Comparison of ENCODE assay signal across 18 mouse cellular contexts in genomic region chr14:47805202-47805601, GRCm38 (mm10).
DNase-seq lines count a peak whose midpoint lies in the region; ATAC-seq lines count a peak whose summit lies in the region.
"Had no signal": no experiment of that assay in that cellular context is flagged by ENCODE, and none has a peak within 500 bp of the region (broad histone marks: within the 10 kb centered on the region; RNA-seq: fewer than 3 reads in every experiment).

No protein-coding gene starts in this region.

- H3K36me3 ChIP-seq in forebrain, embryonic 11.5 days (ENCODE audit: control insufficient read depth, insufficient read depth, low read length): no peaks in the 10 kb centered on the region
- H3K36me3 ChIP-seq in forebrain, embryonic 13.5 days (ENCODE audit: poor library complexity, severe bottlenecking): no peaks in the 10 kb centered on the region
- no peaks in the 10 kb centered on the region for H3K36me3 ChIP-seq in limb, embryonic 11.5 days (ENCODE audit: control insufficient read depth, insufficient read depth, low read length)
- no peaks in the 10 kb centered on the region for H3K36me3 ChIP-seq in limb, embryonic 10.5 days
- H3K36me3 ChIP-seq in limb, embryonic 13.5 days: no peaks in the 10 kb centered on the region
- H3K36me3 ChIP-seq: embryonic facial prominence, embryonic 15.5 days; lung, embryonic 15.5 days had no signal

- peaks cover 9% of the 10 kb centered on the region; the same call in 1 of the 2 replicates for H3K4me1 ChIP-seq in forebrain, embryonic 11.5 days (replicated peaks; ENCODE audit: control insufficient read depth, insufficient read depth, low read length)
- peaks cover 32% of the 10 kb centered on the region for H3K4me1 ChIP-seq in forebrain, embryonic 13.5 days
- H3K4me1 ChIP-seq in limb, embryonic 11.5 days (ENCODE audit: control insufficient read depth, insufficient read depth, low read length): no peaks in the 10 kb centered on the region
- peaks cover 16% of the 10 kb centered on the region for H3K4me1 ChIP-seq in limb, embryonic 10.5 days
- peaks cover 11% of the 10 kb centered on the region for H3K4me1 ChIP-seq in limb, embryonic 13.5 days
- H3K4me1 ChIP-seq: megakaryocyte, embryonic 14.5 days had no signal

- 82% methylated on average over 1 of the region's 1 CpGs for WGBS in forebrain, embryonic 11.5 days
- 92% methylated on average over 1 of the region's 1 CpGs for WGBS in forebrain, embryonic 13.5 days
- WGBS in limb, embryonic 11.5 days: 83% methylated on average over 1 of the region's 1 CpGs
- WGBS in limb, embryonic 10.5 days: 74% methylated on average over 1 of the region's 1 CpGs
- 50% methylated on average over 1 of the region's 1 CpGs for WGBS in limb, embryonic 13.5 days

- no peak overlapping the region for H3K9ac ChIP-seq in forebrain, embryonic 11.5 days (ENCODE audit: low read length)
- H3K9ac ChIP-seq in forebrain, embryonic 13.5 days: no peak overlapping the region
- H3K9ac ChIP-seq in limb, embryonic 11.5 days (ENCODE audit: low read length): no peak overlapping the region
- no peak overlapping the region for H3K9ac ChIP-seq in limb, embryonic 13.5 days
- H3K9ac ChIP-seq: embryonic facial prominence, embryonic 15.5 days; lung, embryonic 15.5 days had no signal

- H3K27me3 ChIP-seq in forebrain, embryonic 11.5 days (ENCODE audit: control insufficient read depth, insufficient read depth, low read length): no peaks in the 10 kb centered on the region
- no peaks in the 10 kb centered on the region for H3K27me3 ChIP-seq in forebrain, embryonic 13.5 days
- H3K27me3 ChIP-seq in limb, embryonic 11.5 days (ENCODE audit: control insufficient read depth, insufficient read depth, low read length): no peaks in the 10 kb centered on the region
- no peaks in the 10 kb centered on the region for H3K27me3 ChIP-seq in limb, embryonic 10.5 days (ENCODE audit: low read depth, poor library complexity, severe bottlenecking)
- H3K27me3 ChIP-seq in limb, embryonic 13.5 days: no peaks in the 10 kb centered on the region
- H3K27me3 ChIP-seq: embryonic facial prominence, embryonic 15.5 days; lung, embryonic 15.5 days; megakaryocyte, embryonic 14.5 days had no signal

- no peak overlapping the region for H3K27ac ChIP-seq in forebrain, embryonic 11.5 days (ENCODE audit: low read depth, low read length)
- H3K27ac ChIP-seq in forebrain, embryonic 13.5 days: no peak overlapping the region
- no peak overlapping the region for H3K27ac ChIP-seq in limb, embryonic 11.5 days (replicated peaks; ENCODE audit: low read depth, low read length)
- no peak overlapping the region for H3K27ac ChIP-seq in limb, embryonic 10.5 days
- H3K27ac ChIP-seq in limb, embryonic 13.5 days: no peak overlapping the region
- H3K27ac ChIP-seq: embryonic facial prominence, embryonic 15.5 days; left cerebral cortex, adult 2 months; lung, embryonic 15.5 days had no signal

- no peak for DNase-seq in forebrain, embryonic 11.5 days (ENCODE audit: low spot score)
- no peak for DNase-seq in limb, embryonic 11.5 days (ENCODE audit: low spot score)
- DNase-seq in limb, embryonic 10.5 days (ENCODE audit: low spot score): no peak
- peak; percentile 28 for DNase-seq in ZHBTc4 (ENCODE audit: low read depth, low spot score)
- no peak for DNase-seq in frontal cortex, postnatal 25 days (ENCODE audit: low spot score in 2 of 2)
- DNase-seq in spleen, adult 12 weeks (ENCODE audit: low spot score): no peak
- DNase-seq: adrenal gland, postnatal 14 days; B cell, adult 2 months; cerebellum, postnatal 25 days; heart, postnatal 14 days; kidney, adult 18-20 months had no signal

- H3K4me3 ChIP-seq in forebrain, embryonic 11.5 days (ENCODE audit: low read depth, low read length): no peak overlapping the region
- no peak overlapping the region for H3K4me3 ChIP-seq in forebrain, embryonic 13.5 days
- H3K4me3 ChIP-seq in limb, embryonic 11.5 days (ENCODE audit: low read depth, low read length): no peak overlapping the region
- H3K4me3 ChIP-seq in limb, embryonic 10.5 days: no peak overlapping the region
- H3K4me3 ChIP-seq in limb, embryonic 13.5 days: no peak overlapping the region
- H3K4me3 ChIP-seq: embryonic facial prominence, embryonic 15.5 days; left cerebral cortex, adult 2 months; lung, embryonic 15.5 days; megakaryocyte, embryonic 14.5 days had no signal

- H3K9me3 ChIP-seq in forebrain, embryonic 11.5 days (ENCODE audit: control insufficient read depth, low read length): no peaks in the 10 kb centered on the region
- no peaks in the 10 kb centered on the region for H3K9me3 ChIP-seq in forebrain, embryonic 13.5 days (replicated peaks)
- no peaks in the 10 kb centered on the region for H3K9me3 ChIP-seq in limb, embryonic 11.5 days (ENCODE audit: control insufficient read depth, low read length)
- H3K9me3 ChIP-seq in limb, embryonic 10.5 days (replicated peaks): no peaks in the 10 kb centered on the region
- no peaks in the 10 kb centered on the region for H3K9me3 ChIP-seq in limb, embryonic 13.5 days
- H3K9me3 ChIP-seq: embryonic facial prominence, embryonic 15.5 days; lung, embryonic 15.5 days had no signal

- no peak overlapping the region for H3K4me2 ChIP-seq in forebrain, embryonic 11.5 days (ENCODE audit: low read depth, low read length, severe bottlenecking)
- H3K4me2 ChIP-seq in forebrain, embryonic 13.5 days: no peak overlapping the region
- H3K4me2 ChIP-seq in limb, embryonic 11.5 days (ENCODE audit: low read depth, severe bottlenecking): no peak overlapping the region
- no peak overlapping the region for H3K4me2 ChIP-seq in limb, embryonic 13.5 days (replicated peaks)
- H3K4me2 ChIP-seq: embryonic facial prominence, embryonic 15.5 days; liver, embryonic 11.5 days; lung, embryonic 15.5 days had no signal

- ATAC-seq in forebrain, embryonic 11.5 days (replicated peaks; ENCODE audit: low FRiP score): peak; percentile 58; the same call in 1 of the 2 replicates
- no peak for ATAC-seq in forebrain, embryonic 13.5 days
- ATAC-seq in limb, embryonic 11.5 days (ENCODE audit: insufficient number of reproducible peaks, low FRiP score, low TSS enrichment, low read depth): peak; percentile 60
- peak; percentile 69; the same call in 1 of the 2 replicates for ATAC-seq in limb, embryonic 13.5 days (ENCODE audit: low FRiP score, low read depth)
